Mouse (Mus musculus) neural tube, embryonic 15.5 days (tissue): ENCODE results near the gene Zfp287. TPM values are rescaled to one million over a fixed set of nuclear protein-coding genes. Genes with fewer than 3 reads are reported as not detected.

Source experiments
- ATAC-seq: fragments of 200-750 bp; cut with Nextera tagmentation; 2 replicates; pipeline ENCODE4 v1.8.0; 2017; ENCODE audit warnings: mild to moderate bottlenecking, moderate TSS enrichment, moderate library complexity; ENCODE audit not compliant: low FRiP score
- H3K27ac ChIP-seq: fragments of 300-500 bp; sonication (generic); replicated peaks from 2 replicates; pipeline ENCODE4 v1.5.1; 2015; ENCODE audit warnings: mild to moderate bottlenecking, inconsistent platforms
- H3K27me3 ChIP-seq: fragments of 300-500 bp; sonication (generic); replicated peaks from 2 replicates; pipeline ENCODE4 v1.6.1; 2015; ENCODE audit warnings: inconsistent platforms
- H3K36me3 ChIP-seq: fragments of 300-500 bp; sonication (generic); 2 replicates; pipeline ENCODE4 v1.6.1; 2015; ENCODE audit warnings: inconsistent platforms
- H3K4me1 ChIP-seq: fragments of 300-500 bp; sonication (generic); 2 replicates; pipeline ENCODE4 v1.6.1; 2015; ENCODE audit warnings: inconsistent platforms
- H3K4me2 ChIP-seq: fragments of 300-500 bp; sonication (generic); 2 replicates; pipeline ENCODE4 v1.6.1; 2015; ENCODE audit warnings: inconsistent platforms, mild to moderate bottlenecking, moderate library complexity
- H3K4me3 ChIP-seq: fragments of 300-500 bp; sonication (generic); replicated peaks from 2 replicates; pipeline ENCODE4 v1.5.1; 2015; ENCODE audit warnings: mild to moderate bottlenecking, inconsistent platforms
- H3K9ac ChIP-seq: fragments of 300-500 bp; sonication (generic); replicated peaks from 2 replicates; pipeline ENCODE4 v1.6.1; 2015; ENCODE audit warnings: mild to moderate bottlenecking, inconsistent platforms
- H3K9me3 ChIP-seq: fragments of 300-500 bp; sonication (generic); replicated peaks from 2 replicates; pipeline ENCODE4 v1.6.1; 2016; ENCODE audit warnings: inconsistent platforms
- WGBS: fragments of 180-500 bp; shearing (Covaris S2); methylation state at CpG from one replicate; pipeline ENCODE4 v1.1.7; 2015; ENCODE audit warnings: mixed read lengths; 5-methylcytosine and 5-hydroxymethylcytosine counted together
- polyA plus RNA-seq: library from polyadenylated mRNA; unstranded; fragments of >200 nt; fragmentation: Nextera tagmentation; extraction: Ambion mirVana; gene quantifications from 2 replicates; pipeline ENCODE4 v1.2.1, GENCODE M21; 2015

Zfp287 gene
- polyA plus RNA-seq, 1 experiment from 2014 or later, result 18.0 TPM

DNA sequence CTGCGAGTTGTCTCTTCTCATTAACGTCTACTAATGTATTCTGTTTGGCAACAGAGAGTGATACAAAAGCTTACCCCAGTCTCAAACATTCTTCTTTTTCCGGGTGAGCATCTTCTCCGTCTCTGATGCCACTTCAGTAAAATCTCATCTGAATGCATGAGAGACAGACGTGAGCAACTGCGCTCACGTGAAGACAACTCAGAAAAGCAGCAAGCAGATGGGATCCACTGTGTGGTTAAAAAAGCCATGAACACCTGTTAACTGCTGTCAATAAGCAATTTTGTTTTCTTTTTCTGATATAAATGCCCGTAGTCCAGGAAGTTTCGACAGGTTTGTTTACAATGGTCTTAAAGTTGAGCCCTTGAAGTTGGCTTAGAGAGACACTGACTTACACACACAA lies 15.5 kb upstream of the Zfp287 start:
- Histone ChIP-seq H3K4me2 (no peak overlapping the region), H3K4me3 (no peak overlapping the region), H3K27ac (no peak overlapping the region), H3K9ac (no peak overlapping the region), H3K9me3 (no peaks in the 10 kb centered on the region), H3K36me3 (no peaks in the 10 kb centered on the region), H3K4me1 (no peaks in the 10 kb centered on the region; the same call in 1 of the 2 replicates), H3K27me3 (0 out of 2 replicates have a peak, but pooled peaks cover 5% of the 10 kb centered on the region)
- ATAC-seq, result no peak
- WGBS, result 81% methylated on average over 9 of the region's 9 CpGs

DNA sequence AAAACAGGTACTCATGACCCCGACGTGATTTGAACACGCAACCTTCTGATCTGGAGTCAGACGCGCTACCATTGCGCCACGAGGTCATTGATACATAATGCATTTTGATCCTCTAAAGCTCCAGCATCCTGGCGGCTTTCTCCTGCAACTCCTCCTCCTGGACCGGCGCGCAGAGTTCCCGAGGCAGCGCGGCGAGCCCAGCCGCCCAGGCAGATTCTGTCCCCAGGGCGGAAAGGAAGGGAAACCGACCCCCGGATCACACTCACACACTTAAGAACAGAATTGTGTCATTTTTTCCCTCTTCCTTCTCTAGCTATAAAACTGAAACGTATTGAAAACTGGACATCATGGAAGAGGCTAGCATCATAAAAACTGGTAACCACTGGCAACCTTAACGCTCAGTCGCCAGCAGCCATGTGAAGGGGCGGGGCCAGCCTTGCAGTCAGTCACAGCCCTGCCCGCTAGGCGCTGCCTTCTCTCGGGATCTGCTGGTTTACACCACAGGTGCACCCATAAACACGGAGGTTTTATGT lies 14.4 kb upstream of the Zfp287 start:
- Histone ChIP-seq H3K27ac (peak overlapping the region; percentile 52; the same call in 1 of the 2 replicates), H3K36me3 (no peaks in the 10 kb centered on the region), H3K9ac (peak overlapping the region; percentile 40), H3K4me1 (no peaks in the 10 kb centered on the region; the same call in 1 of the 2 replicates), H3K4me2 (peak overlapping the region; percentile 62), H3K27me3 (0 out of 2 replicates have a peak, but pooled peaks cover 5% of the 10 kb centered on the region), H3K4me3 (peak overlapping the region; percentile 44), H3K9me3 (no peaks in the 10 kb centered on the region)
- 2% methylated on average over 27 of the region's 27 CpGs for WGBS
- ATAC-seq, result peak; percentile 82

DNA sequence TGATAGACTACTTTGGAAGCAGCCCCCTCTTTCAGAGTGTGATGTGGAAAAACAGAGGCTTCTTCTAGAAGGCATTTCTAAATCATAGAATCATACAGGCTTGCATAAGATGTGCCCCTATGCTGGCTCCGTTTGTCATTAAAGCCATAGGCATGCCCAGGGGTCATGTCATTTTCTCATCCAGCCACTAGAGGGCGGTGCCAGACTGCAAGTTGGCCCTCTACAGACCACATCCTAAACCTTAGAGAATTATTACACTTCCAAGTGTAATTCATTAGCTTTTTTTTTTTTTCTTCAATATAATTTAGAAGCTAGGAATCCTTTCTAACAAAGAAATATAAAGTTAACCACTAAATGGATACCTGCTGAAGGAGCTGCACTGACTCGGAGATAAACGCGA lies 12.4 kb upstream of the Zfp287 start:
- WGBS, result 50% methylated on average over 5 of the region's 5 CpGs
- Histone ChIP-seq H3K27ac (no peak overlapping the region), H3K36me3 (no peaks in the 10 kb centered on the region), H3K4me2 (no peak overlapping the region), H3K4me3 (no peak overlapping the region), H3K4me1 (no peaks in the 10 kb centered on the region; the same call in 1 of the 2 replicates), H3K27me3 (0 out of 2 replicates have a peak, but pooled peaks cover 5% of the 10 kb centered on the region), H3K9ac (no peak overlapping the region), H3K9me3 (no peaks in the 10 kb centered on the region)
- peak; percentile 23; the same call in 1 of the 2 replicates for ATAC-seq

DNA sequence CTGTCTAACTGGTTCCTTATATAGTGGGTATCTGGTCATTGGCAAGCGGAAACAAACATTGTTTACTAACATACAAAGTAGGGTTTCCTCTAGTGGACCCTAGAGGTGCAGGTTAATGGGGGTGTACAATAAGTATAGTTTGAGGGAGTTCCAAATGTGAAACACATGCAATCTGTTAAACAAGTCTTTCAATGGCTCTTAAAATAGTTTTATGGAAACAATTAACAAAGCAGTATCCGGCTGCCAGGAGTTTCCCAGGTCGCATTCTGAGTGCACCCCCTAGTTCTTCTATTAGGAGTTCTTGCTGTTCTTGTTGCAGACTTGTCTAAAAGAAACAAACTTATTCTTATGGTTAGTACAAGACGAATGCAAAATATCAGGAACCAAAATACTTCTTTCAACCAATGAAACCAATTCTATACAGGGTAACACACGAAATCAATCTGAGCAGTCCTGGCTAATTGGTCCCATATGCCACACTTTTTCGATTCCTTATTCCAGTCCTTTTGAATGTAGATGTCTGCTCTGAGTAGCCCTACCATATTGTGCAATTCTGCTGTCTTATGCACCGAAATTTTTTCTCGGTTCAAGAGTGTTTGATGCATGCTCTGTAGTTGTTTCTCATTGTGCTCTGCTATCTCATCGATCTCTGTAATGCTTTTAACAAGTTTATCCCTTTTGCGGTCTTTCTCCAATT lies 10.7 kb upstream of the Zfp287 start:
- Histone ChIP-seq H3K9ac (no peak overlapping the region), H3K36me3 (no peaks in the 10 kb centered on the region), H3K4me3 (no peak overlapping the region), H3K4me2 (no peak overlapping the region), H3K9me3 (no peaks in the 10 kb centered on the region), H3K27me3 (no peaks in the 10 kb centered on the region), H3K27ac (no peak overlapping the region), H3K4me1 (no peaks in the 10 kb centered on the region; the same call in 1 of the 2 replicates)
- no peak for ATAC-seq
- 81% methylated on average over 10 of the region's 10 CpGs for WGBS

DNA sequence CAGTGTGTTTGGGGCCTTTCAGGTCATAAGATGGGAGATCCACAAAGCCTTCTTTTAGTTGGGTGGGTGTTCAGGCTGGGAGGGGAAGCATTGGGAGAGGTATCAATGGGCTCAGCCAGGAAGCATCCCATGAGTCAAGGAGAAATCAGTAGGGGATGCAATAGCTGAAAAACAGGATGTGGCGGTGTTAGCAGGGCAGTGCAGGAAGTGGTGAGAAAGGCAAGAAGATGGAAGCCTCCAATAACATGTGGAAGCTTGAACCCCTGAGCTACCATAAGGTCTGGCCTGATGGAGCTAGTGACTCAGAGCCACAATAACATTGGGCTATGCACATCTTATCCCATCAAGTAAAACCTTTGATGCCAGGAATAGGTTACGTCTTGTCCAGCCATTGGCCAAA lies 9.5 kb upstream of the Zfp287 start:
- Histone ChIP-seq H3K9ac (no peak overlapping the region), H3K4me2 (no peak overlapping the region), H3K4me1 (no peaks in the 10 kb centered on the region; the same call in 1 of the 2 replicates), H3K4me3 (no peak overlapping the region), H3K36me3 (no peaks in the 10 kb centered on the region), H3K27me3 (no peaks in the 10 kb centered on the region), H3K27ac (no peak overlapping the region), H3K9me3 (no peaks in the 10 kb centered on the region)
- WGBS, result 95% methylated on average over 2 of the region's 2 CpGs
- no peak for ATAC-seq

DNA sequence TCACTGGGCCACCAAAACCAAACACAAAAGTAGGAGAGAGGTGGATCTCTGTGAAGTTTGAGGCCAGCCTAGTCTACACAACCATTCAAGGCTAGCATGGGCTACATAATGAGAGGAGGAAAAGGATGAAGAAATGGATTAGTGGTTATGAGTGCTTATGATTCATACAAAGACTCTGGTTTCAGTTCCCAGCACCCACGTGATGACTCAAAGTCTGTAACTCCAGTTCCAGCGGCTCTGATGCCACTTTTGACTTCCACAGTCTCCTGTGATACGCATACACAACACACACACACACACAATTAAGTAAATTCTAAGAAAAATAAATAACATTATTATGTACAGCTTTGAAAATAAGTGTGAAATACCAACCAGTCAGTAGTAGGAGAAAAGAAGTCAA lies 960 bp upstream of the Zfp287 start:
- Histone ChIP-seq H3K9ac (no peak overlapping the region), H3K4me3 (no peak overlapping the region), H3K4me1 (peaks cover 23% of the 10 kb centered on the region), H3K27ac (no peak overlapping the region), H3K36me3 (peaks cover 10% of the 10 kb centered on the region), H3K27me3 (no peaks in the 10 kb centered on the region), H3K4me2 (no peak overlapping the region), H3K9me3 (no peaks in the 10 kb centered on the region)
- no peak for ATAC-seq
- WGBS, result 86% methylated on average over 3 of the region's 3 CpGs

DNA sequence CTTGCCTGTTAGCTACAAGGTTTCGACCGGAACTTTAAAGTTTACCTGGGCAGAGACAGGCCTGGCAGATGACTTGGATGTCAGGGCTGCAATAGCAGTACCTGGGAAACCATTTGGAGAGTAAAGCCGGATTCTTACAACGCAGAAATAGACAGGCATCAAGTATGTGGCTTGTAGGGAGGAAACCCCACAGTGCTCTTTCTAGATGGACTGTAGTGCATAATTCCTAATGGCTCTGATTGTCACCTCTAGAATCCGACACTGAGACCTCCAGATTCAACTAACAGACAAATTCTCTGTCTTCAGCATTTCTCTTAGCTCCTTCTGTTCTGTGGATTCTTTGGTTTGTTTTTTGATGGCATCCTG lies 300 bp upstream of the Zfp287 start:
- Histone ChIP-seq H3K36me3 (peaks cover 16% of the 10 kb centered on the region), H3K27ac (peak overlapping the region; percentile 90), H3K9ac (peak overlapping the region; percentile 72; the same call in 1 of the 2 replicates), H3K4me1 (peaks cover 23% of the 10 kb centered on the region), H3K9me3 (no peaks in the 10 kb centered on the region), H3K4me3 (peak overlapping the region; percentile 80), H3K4me2 (peak overlapping the region; percentile 67), H3K27me3 (no peaks in the 10 kb centered on the region)
- ATAC-seq, result peak; percentile 43
- 6% methylated on average over 5 of the region's 5 CpGs for WGBS

DNA sequence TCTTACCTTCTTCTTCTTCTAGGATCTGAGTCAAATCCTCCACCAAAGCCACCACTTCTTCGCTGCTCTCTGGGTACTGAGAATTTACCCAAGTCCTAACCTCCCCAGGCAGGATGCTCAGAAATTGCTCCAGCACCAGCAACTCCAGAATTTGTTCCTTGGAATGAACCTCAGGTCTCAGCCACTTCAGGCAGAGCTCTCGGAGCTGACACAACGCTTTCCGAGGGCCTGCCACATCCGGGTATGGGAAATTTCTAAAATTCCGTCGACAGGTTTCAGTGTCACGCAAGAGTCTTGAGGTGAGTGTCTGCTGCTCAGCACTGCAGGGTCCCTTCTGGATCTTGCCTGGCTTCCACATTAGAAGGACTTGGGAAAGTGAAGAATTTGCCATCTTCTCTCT lies 3.4 kb downstream of the Zfp287 start:
- Histone ChIP-seq H3K27ac (no peak overlapping the region), H3K4me3 (no peak overlapping the region), H3K27me3 (no peaks in the 10 kb centered on the region), H3K36me3 (peaks cover 41% of the 10 kb centered on the region), H3K4me1 (peaks cover 23% of the 10 kb centered on the region), H3K4me2 (no peak overlapping the region), H3K9ac (no peak overlapping the region), H3K9me3 (no peaks in the 10 kb centered on the region)
- 95% methylated on average over 8 of the region's 8 CpGs for WGBS
- ATAC-seq, result no peak

DNA sequence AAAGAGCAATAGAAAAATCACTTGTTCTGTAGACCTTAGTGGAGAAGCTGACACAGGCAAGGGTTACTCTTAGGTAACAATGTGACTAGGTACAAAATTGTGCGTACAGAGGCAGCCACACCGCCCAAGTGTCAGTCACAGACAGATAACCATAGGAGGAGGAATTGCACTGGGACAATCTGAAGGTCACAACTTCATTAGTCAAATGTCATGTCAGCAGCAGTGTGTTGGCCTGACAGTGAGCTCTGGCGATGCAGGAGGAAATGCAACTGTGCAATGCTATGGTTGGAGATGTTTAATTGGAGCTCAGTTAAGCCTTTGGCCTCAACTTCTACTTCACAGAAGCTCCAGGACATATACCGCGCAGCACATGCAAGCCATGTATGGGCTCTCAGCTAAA lies 21.0 kb downstream of the Zfp287 start:
- H3K4me3 ChIP-seq, result no peak overlapping the region
- WGBS, result 91% methylated on average over 5 of the region's 5 CpGs
- H3K27me3 ChIP-seq, result no peaks in the 10 kb centered on the region
- no peak for ATAC-seq
- no peak overlapping the region for H3K4me2 ChIP-seq
- H3K36me3 ChIP-seq, result peaks cover 50% of the 10 kb centered on the region
- no peaks in the 10 kb centered on the region for H3K9me3 ChIP-seq
- H3K27ac ChIP-seq, result no peak overlapping the region
- H3K9ac ChIP-seq, result no peak overlapping the region
- no peaks in the 10 kb centered on the region for H3K4me1 ChIP-seq

DNA sequence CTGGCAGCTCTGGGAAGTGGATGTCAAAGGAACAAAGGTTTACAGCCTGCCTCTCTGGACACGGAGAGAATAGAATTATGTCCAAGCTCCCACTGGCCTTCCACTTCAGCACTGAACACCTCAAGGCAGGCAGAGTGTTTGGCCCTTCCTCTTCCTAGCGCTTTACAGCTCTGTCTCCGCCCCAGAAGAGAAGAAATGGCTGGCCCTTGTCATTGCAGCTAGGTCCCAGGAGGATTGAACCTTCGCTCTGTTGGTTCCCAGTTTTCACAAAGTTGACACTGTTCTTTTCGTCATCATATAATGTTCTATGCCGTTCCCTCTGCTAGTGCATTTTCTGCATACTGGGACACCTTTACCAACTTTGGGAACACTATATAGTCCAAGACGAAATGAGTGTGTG lies 23.5 kb downstream of the Zfp287 start:
- Histone ChIP-seq H3K4me2 (no peak overlapping the region), H3K27ac (no peak overlapping the region), H3K9ac (no peak overlapping the region), H3K36me3 (peaks cover 28% of the 10 kb centered on the region), H3K4me3 (no peak overlapping the region), H3K9me3 (no peaks in the 10 kb centered on the region), H3K4me1 (no peaks in the 10 kb centered on the region), H3K27me3 (no peaks in the 10 kb centered on the region)
- no peak for ATAC-seq
- 80% methylated on average over 7 of the region's 7 CpGs for WGBS

DNA sequence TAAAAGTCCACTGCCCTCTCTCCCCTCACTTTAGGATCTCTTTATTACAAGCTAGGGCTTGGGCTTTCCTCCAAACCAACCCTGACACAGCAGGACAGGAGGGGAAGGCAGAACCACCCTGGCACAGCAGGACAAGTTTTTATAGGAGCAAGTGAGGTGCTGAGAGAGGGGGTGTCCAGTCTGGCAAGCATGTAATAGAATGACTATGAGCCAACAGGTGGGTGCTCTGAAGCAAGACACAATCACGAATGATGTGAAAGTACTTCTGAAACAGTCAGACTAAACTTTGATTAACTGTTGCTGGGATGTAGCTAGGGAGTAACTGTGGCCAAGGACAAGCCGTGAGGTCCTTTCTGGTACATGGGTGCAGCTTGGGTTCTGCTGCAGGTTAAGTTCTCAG lies 25.6 kb downstream of the Zfp287 start:
- ATAC-seq, result no peak
- Histone ChIP-seq H3K27ac (no peak overlapping the region), H3K36me3 (peaks cover 12% of the 10 kb centered on the region), H3K27me3 (no peaks in the 10 kb centered on the region), H3K4me2 (no peak overlapping the region), H3K4me1 (no peaks in the 10 kb centered on the region), H3K4me3 (no peak overlapping the region), H3K9me3 (no peaks in the 10 kb centered on the region), H3K9ac (no peak overlapping the region)
- WGBS, result 85% methylated on average over 2 of the region's 2 CpGs

DNA sequence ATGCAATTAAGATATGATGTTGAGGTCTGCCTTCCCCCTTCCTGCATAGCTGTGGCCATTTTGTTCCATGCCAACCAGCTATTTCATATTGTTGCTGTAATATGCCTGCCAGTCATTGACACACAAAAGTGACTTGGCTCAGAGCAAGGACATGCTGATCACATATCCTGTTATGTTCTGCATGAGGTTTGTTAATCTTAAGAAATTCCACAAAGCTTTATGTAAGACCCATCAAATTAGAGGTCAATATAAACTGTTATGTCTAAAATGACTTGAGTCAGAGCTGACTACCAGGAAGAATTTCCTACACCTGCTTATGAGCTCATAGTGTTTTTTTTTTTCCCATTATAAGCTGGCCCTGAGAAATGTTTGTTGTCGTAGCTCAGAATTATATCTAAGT lies 30.5 kb downstream of the Zfp287 start:
- H3K27ac ChIP-seq, result no peak overlapping the region
- WGBS, result 95% methylated on average over 1 of the region's 1 CpGs
- no peaks in the 10 kb centered on the region for H3K27me3 ChIP-seq
- no peak for ATAC-seq
- H3K9me3 ChIP-seq, result no peaks in the 10 kb centered on the region
- no peak overlapping the region for H3K9ac ChIP-seq
- H3K4me1 ChIP-seq, result no peaks in the 10 kb centered on the region
- H3K4me3 ChIP-seq, result no peak overlapping the region
- H3K4me2 ChIP-seq, result no peak overlapping the region
- H3K36me3 ChIP-seq, result no peaks in the 10 kb centered on the region
